Mouse (Mus musculus) spleen, adult 2 months (tissue): ENCODE data around the gene Ptrh1. TPM values are rescaled to one million over a fixed set of nuclear protein-coding genes. Genes with fewer than 3 reads are reported as not detected.

Experiments used
- DNase-seq, 2 experiments: peaks; one replicate each; pipeline versions ENCODE4 v3.0.0 to v3.0.0-alpha.2; 2012 to 2021; ENCODE audit warnings: low spot score in 2 of 2, low read depth in 1 of 2
- H3K27ac ChIP-seq: fragments of 200-500 bp; 2 replicates; pipeline ENCODE4 v1.5.1; 2012; ENCODE audit warnings: low read length, inconsistent platforms; ENCODE audit not compliant: insufficient read depth
- H3K27me3 ChIP-seq: fragments of 200-500 bp; 2 replicates; pipeline ENCODE4 v1.6.1; 2012; ENCODE audit warnings: mild to moderate bottlenecking, moderate library complexity, low read length, inconsistent platforms; ENCODE audit not compliant: control insufficient read depth, insufficient read depth
- H3K36me3 ChIP-seq: fragments of 200-500 bp; 2 replicates; pipeline ENCODE4 v1.6.1; 2012; ENCODE audit warnings: mild to moderate bottlenecking, low read length, inconsistent platforms; ENCODE audit not compliant: control insufficient read depth, insufficient read depth
- H3K4me1 ChIP-seq: fragments of 200-500 bp; 2 replicates; pipeline ENCODE4 v1.6.1; 2011; ENCODE audit warnings: inconsistent platforms; ENCODE audit not compliant: control insufficient read depth, insufficient read depth, insufficient read length
- H3K4me3 ChIP-seq: fragments of 200-500 bp; 2 replicates; pipeline ENCODE4 v1.5.1; 2011; ENCODE audit warnings: mild to moderate bottlenecking, inconsistent platforms; ENCODE audit not compliant: insufficient read depth, insufficient read length; ENCODE audit errors: extremely low read depth
- CTCF ChIP-seq: fragments of 200-500 bp; IDR thresholded peaks from 2 replicates; pipeline ENCODE4 v1.5.1; 2011; ENCODE audit warnings: mild to moderate bottlenecking, inconsistent platforms; ENCODE audit not compliant: insufficient read depth, insufficient read length, insufficient replicate concordance; ENCODE audit errors: extremely low read depth
- POLR2A ChIP-seq: fragments of 200-500 bp; IDR thresholded peaks from 2 replicates; pipeline ENCODE4 v1.6.1; 2011; ENCODE audit warnings: low read depth, low read length, inconsistent platforms
- WGBS: fragments of 180-500 bp; shearing (Covaris S2); methylation state at CpG from one replicate; pipeline ENCODE4 v1.1.7; 2018; 5-methylcytosine and 5-hydroxymethylcytosine counted together
- polyA plus RNA-seq: library from polyadenylated mRNA; depleted of rRNA; stranded (reverse); fragments of >200 nt; gene quantifications from 2 replicates; pipeline ENCODE4 v1.2.3, GENCODE M21; 2012; rRNA removed

The Ptrh1 gene
- 5.1 and 10.2 TPM in 2 replicates for polyA plus RNA-seq

DNA sequence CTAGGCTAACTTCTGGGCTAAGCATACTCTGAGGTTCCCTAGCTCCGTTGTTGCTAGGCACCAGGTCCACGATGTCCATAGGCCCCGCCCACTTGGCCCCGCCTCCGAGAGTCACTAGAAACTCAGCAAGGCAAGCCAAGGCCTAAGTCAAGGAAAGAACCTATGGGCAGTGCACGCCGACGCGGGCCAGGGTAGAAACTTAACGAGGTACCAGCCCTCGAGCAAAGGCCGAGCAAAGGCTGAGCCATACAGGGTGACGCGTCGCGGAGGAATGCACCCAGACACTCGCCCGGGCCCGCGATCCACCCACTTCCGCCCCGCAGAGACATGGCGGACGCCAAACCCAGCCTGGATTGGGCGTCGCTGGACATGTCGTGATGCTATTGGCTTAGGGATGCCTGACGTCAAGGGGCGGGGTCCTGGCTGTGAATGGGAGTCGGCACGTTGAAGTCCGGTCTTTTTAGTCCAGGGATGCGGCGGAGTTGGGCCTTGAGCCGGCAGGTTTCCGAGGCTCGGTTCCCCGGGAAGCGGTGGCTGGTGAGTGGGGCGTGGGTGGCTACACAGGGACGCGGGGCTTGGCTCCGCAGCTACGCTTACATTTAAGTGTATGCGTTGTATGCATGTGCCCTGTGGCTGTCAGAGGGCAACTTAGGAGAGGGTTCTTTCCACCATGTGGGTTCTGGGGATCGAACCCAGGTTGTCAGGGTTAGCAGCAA, at the start of gene Ptrh1, which contains the start of gene Ttc16:
TSS of gene Ptrh1 (plus strand) at position 428 of the 716 bp plus-strand sequence.
TSS of gene Ttc16 (minus strand) at position 275 of the 716 bp plus-strand sequence.
- Histone ChIP-seq H3K4me1 (peaks cover 5% of the 10 kb centered on the region), H3K4me3 (peak within 1 kb of the TSS; percentile 64), H3K27ac (peak within 1 kb of the TSS; percentile 48; the same call in 1 of the 2 replicates), H3K27me3 (no peaks in the 10 kb centered on the region), H3K36me3 (no peaks in the 10 kb centered on the region)
- WGBS: under 1% methylated on average over 46 of the region's 46 CpGs
- TF ChIP-seq POLR2A: no peak
- no peak for TF ChIP-seq CTCF
- peak; percentile 90 to 97 for DNase-seq

DNA sequence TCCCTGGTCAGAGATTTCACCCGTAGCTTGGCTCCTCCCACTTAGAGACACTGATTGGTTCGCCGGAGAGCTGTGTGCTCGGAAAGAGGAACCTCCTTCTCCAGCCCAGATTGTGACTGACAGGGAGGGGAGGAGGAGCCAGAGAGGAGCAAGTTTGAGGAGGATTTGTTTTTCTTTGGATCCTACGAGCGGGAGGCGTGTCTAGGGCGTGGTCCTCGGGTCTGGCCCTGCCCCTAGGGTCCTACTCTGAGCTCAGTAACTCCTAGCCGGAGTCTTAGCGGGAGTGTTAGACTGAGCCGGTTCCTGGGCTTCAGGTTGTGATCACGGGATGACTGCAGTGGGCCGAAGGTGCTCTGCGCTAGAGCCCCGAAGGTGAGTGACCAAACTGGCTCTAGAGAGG, 48.2 kb upstream of the Ptrh1 start:
- WGBS: 6% methylated on average over 16 of the region's 16 CpGs
- H3K27me3 ChIP-seq: no peaks in the 10 kb centered on the region
- H3K4me1 ChIP-seq: peaks cover 24% of the 10 kb centered on the region; the same call in 1 of the 2 replicates
- H3K4me3 ChIP-seq: peak overlapping the region; percentile 37; the same call in 1 of the 2 replicates
- peaks cover 25% of the 10 kb centered on the region for H3K36me3 ChIP-seq
- peak; percentile 71 to 72 for DNase-seq
- peak overlapping the region; percentile 59 for H3K27ac ChIP-seq
- TF ChIP-seq POLR2A (no peak), CTCF (no peak)

GRCm38 (mm10) chr2:32728463-32728862, 47.1 kb upstream of the Ptrh1 start:
- Histone ChIP-seq H3K4me3 (peak overlapping the region; percentile 34; the same call in 1 of the 2 replicates), H3K27me3 (no peaks in the 10 kb centered on the region), H3K36me3 (peaks cover 26% of the 10 kb centered on the region), H3K4me1 (peaks cover 21% of the 10 kb centered on the region; the same call in 1 of the 2 replicates), H3K27ac (peak overlapping the region; percentile 49)
- 39% methylated on average over 7 of the region's 7 CpGs for WGBS
- TF ChIP-seq POLR2A (no peak), CTCF (no peak)
- no peak for DNase-seq

GRCm38 (mm10) chr2:32729547-32729946, 46.0 kb upstream of the Ptrh1 start:
- WGBS: 90% methylated on average over 4 of the region's 4 CpGs
- peaks cover 27% of the 10 kb centered on the region for H3K36me3 ChIP-seq
- H3K4me3 ChIP-seq: no peak overlapping the region
- DNase-seq: no peak
- H3K27ac ChIP-seq: no peak overlapping the region; the same call in 1 of the 2 replicates
- H3K27me3 ChIP-seq: no peaks in the 10 kb centered on the region
- TF ChIP-seq CTCF: no peak
- TF ChIP-seq POLR2A: no peak
- peaks cover 19% of the 10 kb centered on the region; the same call in 1 of the 2 replicates for H3K4me1 ChIP-seq

DNA sequence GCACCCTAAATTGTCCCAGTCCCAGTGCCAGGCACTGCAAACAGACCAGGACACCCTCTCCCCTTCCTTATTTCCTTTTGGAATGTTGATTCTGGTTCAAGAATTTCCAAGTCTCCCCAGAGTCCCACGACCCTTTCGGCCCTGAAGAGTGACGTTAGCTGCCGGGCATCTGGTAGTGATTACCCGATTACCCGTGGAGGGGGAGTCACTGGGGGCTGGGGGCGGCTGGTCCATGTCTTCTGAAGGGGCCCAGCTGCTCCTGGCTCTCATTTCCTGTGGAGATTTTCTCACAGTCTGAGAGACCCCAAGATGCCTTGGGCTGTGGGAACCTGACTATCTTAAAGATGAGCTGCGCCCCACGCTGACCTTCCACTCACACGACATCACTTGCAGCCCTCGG, 44.7 kb upstream of the Ptrh1 start:
- Histone ChIP-seq H3K27me3 (no peaks in the 10 kb centered on the region), H3K27ac (peak overlapping the region; percentile 11; the same call in 1 of the 2 replicates), H3K4me3 (no peak overlapping the region), H3K4me1 (peaks cover 15% of the 10 kb centered on the region; the same call in 1 of the 2 replicates), H3K36me3 (peaks cover 21% of the 10 kb centered on the region)
- TF ChIP-seq POLR2A (no peak), CTCF (no peak)
- 89% methylated on average over 11 of the region's 11 CpGs for WGBS
- no peak for DNase-seq

GRCm38 (mm10) chr2:32731911-32732310, 43.7 kb upstream of the Ptrh1 start:
- peak overlapping the region; percentile 28 for H3K27ac ChIP-seq
- TF ChIP-seq POLR2A (no peak), CTCF (no peak)
- peaks cover 17% of the 10 kb centered on the region for H3K36me3 ChIP-seq
- no peaks in the 10 kb centered on the region for H3K27me3 ChIP-seq
- DNase-seq: no peak
- peaks cover 15% of the 10 kb centered on the region; the same call in 1 of the 2 replicates for H3K4me1 ChIP-seq
- no peak overlapping the region for H3K4me3 ChIP-seq
- WGBS: 85% methylated on average over 4 of the region's 4 CpGs
